Mouse (Mus musculus) midbrain, embryonic 14.5 days (tissue): ENCODE measurements around the gene Tbl1xr1. TPM values are rescaled to one million over a fixed set of nuclear protein-coding genes. Genes with fewer than 3 reads are reported as not detected.
A peak's percentile ranks its signal among the peaks of the same experiment; 100 is the strongest.

Experiments
- ATAC-seq: fragments of 200-750 bp; cut with Nextera tagmentation; 2 replicates; pipeline ENCODE4 v1.8.0; 2017; ENCODE audit warnings: moderate number of reproducible peaks, moderate library complexity; ENCODE audit not compliant: low FRiP score, low TSS enrichment
- DNase-seq: peaks from one replicate; pipeline ENCODE4 v3.0.0-alpha.2; 2015
- H3K27ac ChIP-seq: fragments of 300-500 bp; sonication (generic); replicated peaks from 2 replicates; pipeline ENCODE4 v1.5.1; 2014; ENCODE audit warnings: mild to moderate bottlenecking, low read depth, low read length, moderate library complexity
- H3K27me3 ChIP-seq: fragments of 300-500 bp; sonication (generic); 2 replicates; pipeline ENCODE4 v1.6.1; 2014; ENCODE audit warnings: low read length, control low read depth, mixed read lengths; ENCODE audit not compliant: control insufficient read depth, insufficient read depth
- H3K36me3 ChIP-seq: fragments of 300-500 bp; sonication (generic); 2 replicates; pipeline ENCODE4 v1.6.1; 2014; ENCODE audit warnings: low read length, control low read depth; ENCODE audit not compliant: control insufficient read depth, insufficient read depth
- H3K4me1 ChIP-seq: fragments of 300-500 bp; sonication (generic); 2 replicates; pipeline ENCODE4 v1.6.1; 2014; ENCODE audit warnings: mild to moderate bottlenecking, antibody characterized with exemption, low read length, control low read depth; ENCODE audit not compliant: control insufficient read depth, insufficient read depth
- H3K4me2 ChIP-seq: fragments of 300-500 bp; sonication (generic); 2 replicates; pipeline ENCODE4 v1.6.1; 2014; ENCODE audit warnings: mild to moderate bottlenecking, low read length, moderate library complexity
- H3K4me3 ChIP-seq: fragments of 300-500 bp; sonication (generic); replicated peaks from 2 replicates; pipeline ENCODE4 v1.5.1; 2014; ENCODE audit warnings: low read depth, low read length
- H3K9ac ChIP-seq: fragments of 300-500 bp; sonication (generic); replicated peaks from 2 replicates; pipeline ENCODE4 v1.6.1; 2014; ENCODE audit warnings: mild to moderate bottlenecking, low read length, moderate library complexity
- H3K9me3 ChIP-seq: fragments of 300-500 bp; sonication (generic); 2 replicates; pipeline ENCODE4 v1.6.1; 2016; ENCODE audit warnings: low read length, control low read depth, mixed read lengths; ENCODE audit not compliant: control insufficient read depth
- WGBS: fragments of 180-500 bp; shearing (Covaris S2); extraction: QIAGEN DNeasy Blood & Tissue Kit; methylation state at CpG from one replicate; pipeline ENCODE4 v1.1.7; 2014; 5-methylcytosine and 5-hydroxymethylcytosine counted together
- polyA plus RNA-seq: library from polyadenylated mRNA; unstranded; fragments of >200 nt; fragmentation: Nextera tagmentation; extraction: Ambion mirVana; gene quantifications from 2 replicates; pipeline ENCODE4 v1.2.1, GENCODE M21; 2014

Gene Tbl1xr1
- polyA plus RNA-seq, 1 experiment from 2014 or later: 26.2 TPM

DNA sequence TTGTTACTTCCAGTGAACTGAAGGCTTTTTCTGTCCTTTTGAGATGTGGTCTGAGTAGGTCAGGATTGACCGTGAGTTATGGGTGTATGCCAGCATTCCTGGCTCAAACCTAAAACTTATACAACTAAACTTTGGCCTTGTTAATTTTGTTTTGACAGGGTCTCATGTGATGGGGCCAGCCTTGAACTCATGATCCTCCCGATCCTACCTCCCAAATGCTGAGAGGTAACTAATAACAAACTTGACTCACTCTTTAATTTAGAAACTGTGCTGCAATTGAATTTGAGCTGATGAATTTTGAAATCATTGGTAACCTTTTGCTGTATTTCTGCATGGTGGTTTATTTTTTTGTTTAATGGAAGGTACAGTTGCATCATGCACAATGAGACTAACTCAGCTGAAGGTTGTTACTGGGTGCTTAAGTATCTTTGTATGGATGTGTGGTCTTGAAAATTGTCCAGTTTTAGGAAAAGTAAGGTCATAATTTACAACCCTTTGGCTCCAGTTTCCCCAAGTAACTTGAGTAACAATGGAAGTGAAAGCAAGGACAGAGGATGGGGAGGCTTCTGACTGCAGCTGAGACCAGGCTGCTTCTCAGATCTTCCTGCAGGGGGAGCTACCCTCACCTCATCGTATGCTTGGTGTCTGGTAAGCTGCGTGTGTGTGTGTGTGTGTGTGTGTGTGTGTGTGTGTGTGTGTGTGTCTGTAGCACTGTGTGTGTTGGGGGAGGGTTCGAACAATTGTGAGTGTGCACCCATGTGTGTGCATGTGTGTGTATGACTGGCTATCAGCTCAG, 66.6 kb downstream of the Tbl1xr1 start:
- peak; percentile 12 for DNase-seq
- no peaks in the 10 kb centered on the region for H3K27me3 ChIP-seq
- H3K9me3 ChIP-seq: no peaks in the 10 kb centered on the region
- ATAC-seq: no peak
- H3K4me1 ChIP-seq: no peaks in the 10 kb centered on the region
- no peak overlapping the region for H3K4me3 ChIP-seq
- H3K36me3 ChIP-seq: no peaks in the 10 kb centered on the region
- no peak overlapping the region for H3K9ac ChIP-seq
- WGBS: 83% methylated on average over 5 of the region's 5 CpGs
- no peak overlapping the region for H3K4me2 ChIP-seq
- H3K27ac ChIP-seq: no peak overlapping the region

DNA sequence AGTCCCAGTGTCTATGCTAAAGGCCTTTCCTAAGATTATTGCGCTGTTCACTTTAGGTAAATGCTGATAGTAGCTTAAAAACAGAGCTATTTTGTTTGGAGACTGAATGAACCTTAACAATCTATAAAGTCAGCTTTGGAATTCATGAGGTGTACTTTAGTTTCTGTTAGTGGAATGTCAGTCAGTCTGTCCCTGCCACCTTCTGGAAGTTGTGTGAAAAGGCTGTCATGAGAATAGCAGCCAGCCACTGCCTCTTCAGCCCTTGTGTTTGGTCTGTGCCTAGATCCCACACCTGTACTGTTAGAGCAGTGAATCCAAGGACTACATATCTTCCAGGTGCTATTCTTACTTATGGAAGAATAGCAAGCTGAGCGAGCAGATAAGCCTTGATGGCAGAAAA, 67.8 kb downstream of the Tbl1xr1 start:
- Histone ChIP-seq H3K4me2 (no peak overlapping the region), H3K27me3 (no peaks in the 10 kb centered on the region), H3K9ac (no peak overlapping the region), H3K4me3 (no peak overlapping the region), H3K4me1 (no peaks in the 10 kb centered on the region), H3K9me3 (no peaks in the 10 kb centered on the region), H3K36me3 (no peaks in the 10 kb centered on the region), H3K27ac (no peak overlapping the region)
- no peak for ATAC-seq
- WGBS: 96% methylated on average over 2 of the region's 2 CpGs
- peak; percentile 19 for DNase-seq

DNA sequence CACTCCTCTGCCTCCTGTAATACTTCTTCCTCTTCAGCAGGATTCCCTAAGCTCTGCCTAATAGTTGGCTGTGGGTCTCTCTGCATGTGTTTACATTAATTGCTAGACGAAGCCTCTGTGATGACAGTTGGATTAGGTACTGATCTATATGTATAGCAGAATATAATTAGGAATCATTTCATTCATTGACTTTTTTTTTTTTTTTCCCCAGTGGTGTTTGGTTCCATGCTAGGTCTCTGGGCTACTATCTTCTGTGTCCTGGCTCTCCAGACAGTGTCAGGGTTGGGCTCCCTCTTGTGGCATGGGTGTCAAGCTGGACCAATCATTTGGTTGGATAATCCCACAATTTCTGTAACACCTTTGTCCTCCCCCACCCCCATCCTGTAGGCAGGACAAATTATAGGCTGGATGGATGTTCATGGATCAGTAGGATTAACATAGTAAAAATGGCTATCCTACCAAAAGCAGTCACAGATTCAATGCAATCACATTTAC, 71.0 kb downstream of the Tbl1xr1 start:
- no peak overlapping the region for H3K4me2 ChIP-seq
- WGBS: 82% methylated on average over 1 of the region's 1 CpGs
- H3K36me3 ChIP-seq: no peaks in the 10 kb centered on the region
- no peaks in the 10 kb centered on the region for H3K4me1 ChIP-seq
- no peaks in the 10 kb centered on the region for H3K27me3 ChIP-seq
- no peak overlapping the region for H3K4me3 ChIP-seq
- ATAC-seq: no peak
- no peak overlapping the region for H3K9ac ChIP-seq
- DNase-seq: no peak
- H3K27ac ChIP-seq: no peak overlapping the region
- 0 out of 2 replicates have a peak, but pooled peaks cover 2% of the 10 kb centered on the region for H3K9me3 ChIP-seq

DNA sequence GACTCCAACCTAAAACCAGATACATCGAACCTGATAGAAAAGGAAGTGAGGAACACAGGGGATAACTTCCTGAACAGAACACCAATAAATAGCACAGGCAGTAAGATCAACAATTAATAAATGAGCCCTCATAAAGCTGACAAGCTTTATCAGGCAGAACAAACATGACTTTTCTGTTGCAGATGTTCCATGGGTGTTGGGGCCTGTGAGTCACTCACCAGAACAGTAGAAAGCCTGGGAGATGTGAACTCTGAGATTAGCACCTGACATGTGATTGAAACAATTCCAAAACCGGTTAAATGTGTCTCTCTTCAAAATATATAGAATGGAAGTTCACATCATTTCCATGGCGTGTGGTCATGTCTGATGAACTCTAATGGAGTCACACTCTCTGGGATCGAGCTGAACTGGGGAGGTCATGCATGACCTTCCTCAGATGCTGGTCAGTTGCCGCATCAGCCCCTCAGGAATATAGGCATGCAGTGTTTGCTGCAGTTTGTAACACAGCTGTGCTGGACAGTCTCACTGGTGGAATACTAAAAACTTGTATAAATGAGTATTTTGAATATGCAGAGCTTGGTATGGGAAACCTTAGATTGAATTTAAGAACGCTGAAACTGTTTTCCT, 72.0 kb downstream of the Tbl1xr1 start:
- no peak for ATAC-seq
- WGBS: 88% methylated on average over 6 of the region's 6 CpGs
- no peaks in the 10 kb centered on the region for H3K4me1 ChIP-seq

DNA sequence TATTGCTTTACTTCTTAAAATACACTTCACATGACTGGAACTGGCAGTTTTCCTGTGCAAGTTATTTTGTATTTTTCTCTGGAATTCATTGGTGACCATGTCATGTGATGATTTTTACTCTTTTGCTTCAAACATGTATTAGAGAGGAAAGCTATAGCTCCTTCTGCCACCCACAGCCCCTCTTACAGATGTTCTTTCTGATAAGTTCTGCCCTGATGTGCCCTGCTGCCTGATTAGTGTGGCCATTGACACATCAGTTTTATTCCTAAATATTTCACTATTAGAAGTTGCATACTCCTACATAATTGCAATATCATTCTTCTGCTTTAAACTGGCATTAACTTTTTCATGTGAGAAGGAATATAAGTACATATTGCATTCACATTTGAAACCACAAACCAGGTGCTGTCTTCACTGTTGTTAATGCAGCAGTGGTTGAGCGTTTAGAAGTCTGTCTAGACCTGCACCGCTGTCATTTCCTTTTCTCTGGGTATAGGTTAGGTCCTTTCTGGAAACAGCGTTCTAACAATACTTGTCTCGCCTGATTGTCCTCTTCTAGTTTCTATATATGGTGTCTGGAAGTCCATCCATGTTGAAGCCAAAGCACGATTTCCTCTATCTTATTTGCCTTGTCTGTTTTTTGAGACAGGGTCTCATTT, 74.5 kb downstream of the Tbl1xr1 start:
- no peak overlapping the region for H3K4me2 ChIP-seq
- no peaks in the 10 kb centered on the region for H3K36me3 ChIP-seq
- H3K4me3 ChIP-seq: no peak overlapping the region
- 99% methylated on average over 5 of the region's 5 CpGs for WGBS
- no peaks in the 10 kb centered on the region for H3K4me1 ChIP-seq
- no peak for DNase-seq
- no peak for ATAC-seq
- no peak overlapping the region for H3K27ac ChIP-seq
- H3K9me3 ChIP-seq: 0 out of 2 replicates have a peak, but pooled peaks cover 2% of the 10 kb centered on the region
- H3K27me3 ChIP-seq: no peaks in the 10 kb centered on the region
- no peak overlapping the region for H3K9ac ChIP-seq

More for the DNA sequence above, 72.0 kb downstream of the Tbl1xr1 start:
- H3K9ac ChIP-seq: no peak overlapping the region
- H3K27ac ChIP-seq: no peak overlapping the region
- no peaks in the 10 kb centered on the region for H3K27me3 ChIP-seq
- H3K4me2 ChIP-seq: no peak overlapping the region
- H3K36me3 ChIP-seq: no peaks in the 10 kb centered on the region
- no peak for DNase-seq
- no peak overlapping the region for H3K4me3 ChIP-seq
- H3K9me3 ChIP-seq: 0 out of 2 replicates have a peak, but pooled peaks cover 2% of the 10 kb centered on the region

DNA sequence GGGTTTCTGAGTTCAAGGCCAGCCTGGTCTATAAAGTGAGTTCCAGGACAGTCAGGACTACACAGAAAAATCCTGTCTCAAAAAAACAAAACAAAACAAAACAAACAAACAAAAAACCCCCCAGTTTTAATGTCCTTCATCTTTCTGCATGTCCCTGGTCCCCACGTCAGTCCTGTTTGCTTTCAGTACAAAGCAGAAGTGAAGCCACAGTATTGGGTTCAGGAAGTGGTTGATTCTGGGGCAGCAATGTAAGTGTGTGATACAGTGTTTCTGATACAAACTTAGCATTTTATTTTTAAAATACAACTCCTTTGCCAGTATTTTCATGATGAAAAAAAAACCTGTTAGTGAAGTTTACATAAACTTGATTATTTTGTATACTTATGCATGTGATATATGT, 76.3 kb downstream of the Tbl1xr1 start:
- H3K36me3 ChIP-seq: no peaks in the 10 kb centered on the region
- H3K9ac ChIP-seq: no peak overlapping the region
- WGBS: 94% methylated on average over 1 of the region's 1 CpGs
- no peak for ATAC-seq
- H3K4me1 ChIP-seq: no peaks in the 10 kb centered on the region
- DNase-seq: no peak
- H3K4me2 ChIP-seq: no peak overlapping the region
- H3K9me3 ChIP-seq: peaks cover 5% of the 10 kb centered on the region; the same call in 1 of the 2 replicates
- H3K27me3 ChIP-seq: no peaks in the 10 kb centered on the region
- H3K27ac ChIP-seq: no peak overlapping the region
- H3K4me3 ChIP-seq: no peak overlapping the region

DNA sequence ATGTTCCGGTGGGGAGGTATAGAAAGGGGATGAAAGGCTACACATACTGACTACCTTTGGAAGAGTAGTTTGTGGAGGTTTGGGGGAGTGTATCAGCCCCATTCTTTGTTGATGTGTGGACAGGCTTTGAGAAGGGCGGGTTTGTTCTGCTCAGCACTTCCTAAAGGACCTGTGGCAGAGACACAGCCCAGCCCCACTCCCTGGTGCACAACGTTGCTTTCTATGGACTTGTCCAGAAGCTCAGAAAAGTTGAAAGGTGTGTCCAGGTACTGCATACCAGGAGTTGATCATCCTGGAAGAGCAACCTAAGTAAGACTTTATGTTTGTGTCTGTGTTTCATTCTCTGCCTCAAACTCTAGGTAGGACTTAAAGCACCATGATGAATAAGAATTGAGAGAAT, 78.1 kb downstream of the Tbl1xr1 start:
- no peak overlapping the region for H3K9ac ChIP-seq
- H3K4me3 ChIP-seq: no peak overlapping the region
- H3K9me3 ChIP-seq: peaks cover 9% of the 10 kb centered on the region; the same call in 1 of the 2 replicates
- H3K4me1 ChIP-seq: no peaks in the 10 kb centered on the region
- no peaks in the 10 kb centered on the region for H3K36me3 ChIP-seq
- no peaks in the 10 kb centered on the region for H3K27me3 ChIP-seq
- WGBS: 95% methylated on average over 3 of the region's 3 CpGs
- ATAC-seq: no peak
- no peak overlapping the region for H3K27ac ChIP-seq
- no peak for DNase-seq
- no peak overlapping the region for H3K4me2 ChIP-seq

DNA sequence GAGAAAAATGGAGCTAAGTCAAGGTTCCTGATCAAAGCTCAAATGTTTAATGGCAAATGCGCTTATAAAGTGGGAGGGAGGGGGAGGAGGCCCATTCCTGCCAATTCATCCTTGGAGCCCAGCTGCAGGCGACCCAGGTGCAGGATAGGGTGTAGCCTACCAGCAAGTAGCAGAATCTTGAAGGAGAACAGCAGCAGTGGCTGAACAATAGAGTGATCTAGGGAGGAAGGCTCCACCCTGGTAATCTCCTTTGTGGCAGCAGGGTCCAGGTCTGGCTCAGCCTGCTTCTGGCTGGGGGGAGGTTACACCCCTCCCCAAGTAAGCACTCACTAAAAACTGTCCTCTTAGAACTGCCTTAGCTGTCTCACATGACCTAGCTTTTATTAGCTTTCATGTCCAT, 79.9 kb downstream of the Tbl1xr1 start:
- no peaks in the 10 kb centered on the region for H3K27me3 ChIP-seq
- 42% methylated on average over 2 of the region's 2 CpGs for WGBS
- DNase-seq (no peak), ATAC-seq (no peak)
- H3K4me1 ChIP-seq: no peaks in the 10 kb centered on the region
- peaks cover 10% of the 10 kb centered on the region; the same call in 1 of the 2 replicates for H3K9me3 ChIP-seq
- H3K9ac ChIP-seq: no peak overlapping the region
- H3K4me2 ChIP-seq: no peak overlapping the region
- H3K27ac ChIP-seq: no peak overlapping the region
- no peak overlapping the region for H3K4me3 ChIP-seq
- H3K36me3 ChIP-seq: no peaks in the 10 kb centered on the region
